Mouse (Mus musculus) CH12.LX (cell line): ENCODE measurements at regions not wholly inside any gene's neighbourhood (a gene's known extent, or its start where the extent isn't known, plus 50 kb on each side); places are given as distances from the start of the nearest gene placed in this dataset.

Source experiments
- BHLHE40 ChIP-seq: IDR thresholded peaks from 2 replicates; pipeline ENCODE4 v1.6.1; 2011; ENCODE audit warnings: mild to moderate bottlenecking, low read depth, low read length, improper control_type of control experiment
- CHD2 ChIP-seq: IDR thresholded peaks from 2 replicates; pipeline ENCODE4 v1.6.1; 2011; ENCODE audit warnings: low read length, improper control_type of control experiment
- CTCF ChIP-seq, 2 experiments: IDR thresholded peaks in 1 of 2; conservative IDR thresholded peaks in 1 of 2; 2 replicates each; pipeline ENCODE4 v1.5.1; 2011 to 2012; ENCODE audit warnings: low read depth in 2 of 2, low read length in 2 of 2, improper control_type of control experiment in 1 of 2, inconsistent platforms in 1 of 2, mild to moderate bottlenecking in 1 of 2, moderate library complexity in 1 of 2
- E2F4 ChIP-seq: IDR thresholded peaks from 2 replicates; pipeline ENCODE4 v1.6.1; 2011; ENCODE audit warnings: low read depth, low read length, improper control_type of control experiment; ENCODE audit not compliant: insufficient replicate concordance
- EP300 ChIP-seq: IDR thresholded peaks from 2 replicates; pipeline ENCODE4 v1.6.1; 2011; ENCODE audit warnings: low read length, improper control_type of control experiment
- ETS1 ChIP-seq: conservative IDR thresholded peaks from 2 replicates; pipeline ENCODE4 v1.6.1; 2012; ENCODE audit warnings: low read depth, mild to moderate bottlenecking, inconsistent platforms, low read length, improper control_type of control experiment, moderate library complexity
- GABPA ChIP-seq: IDR thresholded peaks from 2 replicates; pipeline ENCODE4 v1.6.1; 2012; ENCODE audit warnings: low read depth, low read length, improper control_type of control experiment, inconsistent platforms; ENCODE audit not compliant: insufficient replicate concordance
- HCFC1 ChIP-seq: IDR thresholded peaks from 2 replicates; pipeline ENCODE4 v1.6.1; 2012; ENCODE audit warnings: low read depth, mild to moderate bottlenecking, inconsistent platforms, low read length, improper control_type of control experiment
- JUND ChIP-seq: conservative IDR thresholded peaks from 2 replicates; pipeline ENCODE4 v1.6.1; 2011; ENCODE audit warnings: low read depth, low read length, improper control_type of control experiment
- POLR2A ChIP-seq: IDR thresholded peaks from 2 replicates; pipeline ENCODE4 v1.6.1; 2011; ENCODE audit warnings: low read depth, mild to moderate bottlenecking, improper control_type of control experiment, low read length
- RCOR1 ChIP-seq: conservative IDR thresholded peaks from 2 replicates; pipeline ENCODE4 v1.6.1; 2012; ENCODE audit warnings: low read depth, mild to moderate bottlenecking, inconsistent platforms, low read length, improper control_type of control experiment
- SIN3A ChIP-seq: IDR thresholded peaks from 2 replicates; pipeline ENCODE4 v1.6.1; 2012; ENCODE audit warnings: low read length, improper control_type of control experiment, inconsistent platforms

GRCm38 (mm10) chr1:34986861-34987260, 137.1 kb downstream of the Plekhb2 start:
- no peak for TF ChIP-seq CTCF (conservative IDR thresholded peaks at IDR 0.05 in 1 of 2, IDR thresholded peaks at IDR 0.05 in 1 of 2; ENCODE audit: low read depth in 2 of 2, low read length in 2 of 2)
- TF ChIP-seq POLR2A = no peak
- no peak for TF ChIP-seq HCFC1
- no peak for TF ChIP-seq RCOR1
- TF ChIP-seq BHLHE40 = no peak
- TF ChIP-seq CHD2 = no peak
- no peak for TF ChIP-seq JUND
- no peak for TF ChIP-seq GABPA
- TF ChIP-seq E2F4 = no peak
- TF ChIP-seq EP300 = no peak
- TF ChIP-seq ETS1 = no peak
- no peak for TF ChIP-seq SIN3A
